19 mouse cellular contexts compared by ENCODE assay signal in genomic region chr7:91044998-91045741, GRCm38 (mm10).
A peak's percentile ranks its signal among the peaks of the same experiment; 100 is the strongest.
DNase-seq lines count a peak whose midpoint lies in the region; ATAC-seq and TF ChIP-seq lines count a peak whose summit lies in the region.
"Had no signal": no experiment of that assay in that cellular context is flagged by ENCODE, and none has a peak within 500 bp of the region (broad histone marks: within the 10 kb centered on the region; RNA-seq: fewer than 3 reads in every experiment).

No protein-coding gene starts in this region.

- no peak for TF ChIP-seq CTCF in brain, embryonic 14.5 days (IDR thresholded peaks at IDR 0.05; ENCODE audit: borderline replicate concordance, extremely low read depth, insufficient read depth, insufficient read length)

- H3K27me3 ChIP-seq in forebrain, embryonic 15.5 days = no peaks in the 10 kb centered on the region
- no peaks in the 10 kb centered on the region for H3K27me3 ChIP-seq in forebrain, embryonic 12.5 days
- H3K27me3 ChIP-seq: embryonic facial prominence, embryonic 13.5 days; heart, embryonic 12.5 days; hindbrain, embryonic 15.5 days; neural tube, embryonic 15.5 days had no signal

- no peak overlapping the region for H3K4me3 ChIP-seq in forebrain, embryonic 15.5 days
- H3K4me3 ChIP-seq in forebrain, embryonic 12.5 days (replicated peaks) = no peak overlapping the region
- H3K4me3 ChIP-seq: embryonic facial prominence, embryonic 13.5 days; heart, embryonic 12.5 days; hindbrain, embryonic 15.5 days; neural tube, embryonic 15.5 days had no signal

- no peak for TF ChIP-seq POLR2A in brain, embryonic 14.5 days (IDR thresholded peaks at IDR 0.05; ENCODE audit: borderline replicate concordance, extremely low read depth, insufficient read depth, insufficient read length, poor library complexity, severe bottlenecking)

- peak overlapping the region; percentile 53 for H3K27ac ChIP-seq in forebrain, embryonic 15.5 days (replicated peaks)
- no peak overlapping the region for H3K27ac ChIP-seq in forebrain, embryonic 12.5 days
- H3K27ac ChIP-seq: embryonic facial prominence, embryonic 13.5 days; hindbrain, embryonic 15.5 days; macrophage; neural tube, embryonic 15.5 days had no signal

- intact Hi-C loops in left cerebral cortex, postnatal 4 days (cut with DNase I) = no loop called here

- no peak overlapping the region for H3K9ac ChIP-seq in forebrain, embryonic 15.5 days (replicated peaks)
- H3K9ac ChIP-seq in forebrain, embryonic 12.5 days = no peak overlapping the region
- H3K9ac ChIP-seq: embryonic facial prominence, embryonic 13.5 days; heart, embryonic 12.5 days; hindbrain, embryonic 15.5 days; neural tube, embryonic 15.5 days had no signal

- H3K36me3 ChIP-seq in forebrain, embryonic 15.5 days = no peaks in the 10 kb centered on the region
- H3K36me3 ChIP-seq in forebrain, embryonic 12.5 days (replicated peaks) = no peaks in the 10 kb centered on the region
- H3K36me3 ChIP-seq: embryonic facial prominence, embryonic 13.5 days; heart, embryonic 12.5 days; hindbrain, embryonic 15.5 days; neural tube, embryonic 15.5 days had no signal

- no peak overlapping the region for H3K4me2 ChIP-seq in forebrain, embryonic 15.5 days (replicated peaks)
- H3K4me2 ChIP-seq in forebrain, embryonic 12.5 days = no peak overlapping the region
- H3K4me2 ChIP-seq: embryonic facial prominence, embryonic 13.5 days; heart, embryonic 12.5 days; hindbrain, embryonic 15.5 days; midbrain, embryonic 11.5 days; neural tube, embryonic 15.5 days had no signal

- peaks cover 4% of the 10 kb centered on the region; the same call in 1 of the 2 replicates for H3K4me1 ChIP-seq in forebrain, embryonic 15.5 days
- H3K4me1 ChIP-seq in forebrain, embryonic 12.5 days = no peaks in the 10 kb centered on the region
- H3K4me1 ChIP-seq: heart, embryonic 12.5 days; hindbrain, embryonic 15.5 days; neural tube, embryonic 15.5 days had no signal

- DNase-seq in left cerebral cortex, adult 11 months (ENCODE audit: low spot score) = peak; percentile 30
- no peak for DNase-seq in left cerebral cortex, postnatal 4 days
- peak; percentile 69 for DNase-seq in brain, embryonic 14.5 days (ENCODE audit: low read depth)
- DNase-seq in layer of hippocampus, adult 9-11 months = peak; percentile 47
- no peak for DNase-seq in natural killer cell, adult 2 months (ENCODE audit: low spot score in 2 of 2)
- DNase-seq in spleen, adult 12 weeks (ENCODE audit: low spot score) = no peak
- DNase-seq: adrenal gland, adult 2 months; cerebellum, adult 18-20 months; lung, adult 2 months; thymus, adult 2 months had no signal

- WGBS in forebrain, embryonic 15.5 days = 62% methylated on average over 4 of the region's 4 CpGs
- 84% methylated on average over 4 of the region's 4 CpGs for WGBS in forebrain, embryonic 12.5 days

- no peaks in the 10 kb centered on the region for H3K9me3 ChIP-seq in forebrain, embryonic 15.5 days
- H3K9me3 ChIP-seq in forebrain, embryonic 12.5 days = no peaks in the 10 kb centered on the region
- H3K9me3 ChIP-seq: embryonic facial prominence, embryonic 13.5 days; heart, embryonic 12.5 days; hindbrain, embryonic 15.5 days; neural tube, embryonic 15.5 days had no signal

- peak; percentile 82 for ATAC-seq in forebrain, embryonic 15.5 days (replicated peaks)
- ATAC-seq in forebrain, embryonic 12.5 days (ENCODE audit: low FRiP score) = no peak
- ATAC-seq: intestine, embryonic 16.5 days had no signal

Comparison
In these comparisons a context has a peak if more than half of its experiments do, and no peak if none do; other contexts are left out.
1. DNase-seq: peak in left cerebral cortex, adult 11 months (single experiment), brain, embryonic 14.5 days (single experiment) and layer of hippocampus, adult 9-11 months (single experiment); none in left cerebral cortex, postnatal 4 days (single experiment), natural killer cell, adult 2 months (0 of 2) and spleen, adult 12 weeks (single experiment).